Mouse (Mus musculus) kidney, adult 10 weeks (tissue): ENCODE results near the gene Arid1a. TPM values are rescaled to one million over a fixed set of nuclear protein-coding genes. Genes with fewer than 3 reads are reported as not detected.

ENCODE experiments used
- polyA plus RNA-seq: library from polyadenylated mRNA; stranded (reverse); fragments of 350-450 nt; fragmentation: Illumina TruSeq; extraction: RNeasy Lipid Tissue Mini Kit (QIAGEN cat#74804); gene quantifications from one replicate; pipeline ENCODE4 v1.2.3, GENCODE M21; 2014; ENCODE audit warnings: low read depth, low replicate concordance

Arid1a gene
- 12.9 TPM for polyA plus RNA-seq

DNA sequence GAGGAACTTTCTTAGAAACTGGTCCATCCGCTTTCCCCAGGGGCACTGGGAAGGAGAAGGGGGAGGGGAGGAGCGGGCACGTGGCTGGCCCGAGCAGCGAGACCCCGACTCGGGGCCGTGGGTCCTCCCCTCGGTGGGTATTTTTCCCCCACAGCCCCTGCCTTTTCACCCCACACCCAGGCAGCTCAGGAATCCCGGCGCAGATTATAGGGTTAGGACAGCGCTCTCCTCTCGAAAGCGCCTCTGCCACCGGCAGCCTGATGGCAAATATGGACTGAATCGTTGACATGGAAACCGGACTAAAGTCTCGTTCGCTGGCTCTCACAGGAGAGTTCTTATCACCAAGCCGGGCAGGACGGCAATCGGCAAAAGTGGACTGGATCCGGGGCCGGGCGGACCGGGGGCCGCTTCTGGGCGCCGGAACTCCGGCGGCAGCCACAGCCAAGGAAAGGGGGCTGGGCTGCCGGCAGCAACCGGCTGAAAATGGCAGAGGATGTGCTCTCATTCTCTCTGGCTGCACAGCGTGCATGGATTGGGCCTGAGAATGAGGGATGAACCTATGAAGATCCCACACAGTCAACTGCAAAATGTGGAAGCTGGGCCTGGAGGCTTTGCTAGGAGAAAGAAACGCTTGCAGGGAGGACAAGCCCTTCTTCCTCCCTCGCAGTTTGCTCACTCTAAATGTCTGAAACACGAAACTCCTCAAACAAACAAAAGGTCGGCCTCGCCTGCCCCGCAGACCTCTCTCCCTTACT, at the start of gene Arid1a:
TSS of gene Arid1a (minus strand) at position 256 of the 755 bp plus-strand sequence.

DNA sequence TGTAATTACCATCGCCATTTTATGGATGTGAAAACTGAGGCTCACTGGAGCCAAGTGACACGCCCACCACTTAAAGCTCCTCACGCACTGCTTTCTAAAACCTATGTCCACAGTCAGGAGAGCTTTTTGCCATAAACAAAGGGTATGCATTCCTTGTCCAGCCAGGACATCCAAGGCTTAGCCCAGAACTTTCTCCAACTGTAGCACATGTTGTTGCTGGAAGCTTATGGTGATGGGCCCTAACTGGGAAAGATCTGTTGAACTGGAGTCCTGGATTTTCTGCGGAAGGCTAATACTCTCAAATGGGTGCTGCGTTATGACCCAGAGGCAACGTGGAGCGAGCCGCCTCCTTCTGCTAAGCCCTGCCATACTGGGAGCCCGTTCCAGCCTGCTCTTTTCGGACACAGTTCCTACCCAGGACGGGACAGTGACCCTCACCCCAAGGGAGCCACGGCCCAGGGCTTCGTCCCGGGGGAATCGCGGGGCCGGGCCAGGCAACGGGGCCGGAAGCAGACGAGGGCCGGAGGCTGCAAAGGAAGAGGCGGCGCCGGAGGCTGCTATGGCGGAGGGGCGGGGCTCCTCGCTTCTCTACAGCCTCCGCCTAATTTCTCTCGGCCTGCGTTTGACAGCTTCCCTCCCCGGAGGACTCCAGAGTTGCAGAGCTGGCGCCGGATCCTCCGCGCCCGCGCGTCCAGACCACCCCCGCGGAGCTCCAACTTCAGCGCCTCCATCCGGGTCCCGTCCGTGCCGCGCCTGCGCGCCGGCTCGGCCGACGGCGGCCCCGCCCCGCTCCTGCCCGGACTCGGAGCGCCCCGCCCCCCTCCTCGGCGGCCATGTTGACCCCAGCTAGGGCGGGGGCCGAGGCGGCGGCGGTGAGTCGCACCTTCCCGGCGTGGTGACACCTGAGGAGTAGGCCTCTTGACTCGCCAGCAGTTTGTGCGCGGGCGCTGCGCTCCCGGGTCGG, 84.4 kb downstream of the Arid1a start, which contains the start of gene Pigv:
TSS of gene Pigv (minus strand) at position 767 of the 964 bp plus-strand sequence.

DNA sequence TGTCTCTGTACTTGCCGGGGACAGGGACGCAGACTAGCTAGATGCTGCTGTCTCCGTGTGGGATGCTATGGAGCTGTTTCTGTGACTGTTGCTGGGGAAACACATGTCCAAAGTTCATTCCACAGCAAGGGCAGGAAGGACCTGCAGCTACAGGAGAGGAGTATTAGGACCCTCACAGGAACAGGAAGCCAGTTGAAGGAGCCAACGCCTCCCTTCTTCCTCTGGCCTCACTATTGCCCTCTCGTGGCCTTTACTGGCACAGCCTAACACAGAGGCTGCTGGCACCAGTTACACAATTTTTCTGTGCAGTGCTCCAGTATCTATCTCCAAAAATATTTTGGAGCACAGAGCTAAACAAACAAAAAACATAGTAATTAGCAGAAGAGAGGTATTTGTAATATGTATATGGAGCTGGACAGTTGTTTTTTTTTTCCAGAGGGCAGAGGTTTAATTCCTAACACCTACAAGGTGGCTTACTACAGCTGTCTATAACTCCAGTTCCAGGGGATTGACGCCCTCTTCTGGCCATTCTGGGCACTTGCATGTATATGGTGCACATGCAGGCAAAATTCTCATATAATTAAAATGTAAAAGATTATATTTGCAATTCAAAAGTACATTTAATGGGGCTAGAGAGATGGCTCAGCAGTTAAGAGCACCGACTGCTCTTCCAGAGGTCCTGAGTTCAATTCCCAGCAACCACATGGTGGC, 106.4 kb downstream of the Arid1a start, which contains the start of gene Zdhhc18:
TSS of gene Zdhhc18 (minus strand) at position 166 of the 711 bp plus-strand sequence.

Other genes with a start within 250 kb of the Arid1a start
- gene Kdf1, start 237.8 kb downstream of the Arid1a start, polyA plus RNA-seq, result 1.1 TPM
- 20.4 TPM for gene Nudc, start 210.8 kb downstream of the Arid1a start, polyA plus RNA-seq
- not detected for gene Nr0b2, start 203.4 kb downstream of the Arid1a start, polyA plus RNA-seq
- gene Gpatch3, start 182.0 kb downstream of the Arid1a start, polyA plus RNA-seq, result not detected
- 0.57 TPM for gene Gpn2, start 172.4 kb downstream of the Arid1a start, polyA plus RNA-seq
- not detected for gene Sfn, start 154.6 kb downstream of the Arid1a start, polyA plus RNA-seq
- 1.8 TPM for gene Zdhhc18, start 106.6 kb downstream of the Arid1a start, polyA plus RNA-seq
- gene Pigv, start 84.1 kb downstream of the Arid1a start, polyA plus RNA-seq, result 4.7 TPM
- 1.3 TPM for gene Rps6ka1, start 131.0 kb upstream of the Arid1a start, polyA plus RNA-seq
- gene Hmgn2, start 211.9 kb upstream of the Arid1a start, polyA plus RNA-seq, result 169 TPM
- gene Dhdds, start 244.1 kb upstream of the Arid1a start, polyA plus RNA-seq, result 19.4 TPM